Mouse (Mus musculus) heart, embryonic 14.5 days (tissue): ENCODE data around the gene Fam184b. TPM values are rescaled to one million over a fixed set of nuclear protein-coding genes. Genes with fewer than 3 reads are reported as not detected.

Experiments used
- ATAC-seq: fragments of 200-750 bp; cut with Nextera tagmentation; 2 replicates; pipeline ENCODE4 v1.8.0; 2017; ENCODE audit warnings: low read depth, moderate TSS enrichment; ENCODE audit not compliant: insufficient number of reproducible peaks, insufficient read depth, low FRiP score
- H3K27ac ChIP-seq, 2 experiments: fragments of 200-500 bp in 1 of 2; fragments of 300-500 bp in 1 of 2; sonication (generic) in 1 of 2; replicated peaks in 1 of 2; 2 replicates each; pipeline ENCODE4 v1.5.1; 2012 to 2014; ENCODE audit warnings: low read depth in 2 of 2, low read length in 2 of 2, control low read depth in 1 of 2, mild to moderate bottlenecking in 1 of 2, mixed read lengths in 1 of 2; ENCODE audit not compliant: control insufficient read depth in 1 of 2, insufficient read depth in 1 of 2
- H3K27me3 ChIP-seq: fragments of 300-500 bp; sonication (generic); 2 replicates; pipeline ENCODE4 v1.6.1; 2014; ENCODE audit warnings: mild to moderate bottlenecking, low read length, control low read depth; ENCODE audit not compliant: control insufficient read depth, insufficient read depth
- H3K36me3 ChIP-seq: fragments of 300-500 bp; sonication (generic); 2 replicates; pipeline ENCODE4 v1.6.1; 2014; ENCODE audit warnings: mild to moderate bottlenecking, control low read depth, low read length, mixed read lengths; ENCODE audit not compliant: control insufficient read depth, insufficient read depth
- H3K4me1 ChIP-seq, 2 experiments: fragments of 200-500 bp in 1 of 2; fragments of 300-500 bp in 1 of 2; sonication (generic) in 1 of 2; 2 replicates each; pipeline ENCODE4 v1.6.1; 2012 to 2014; ENCODE audit warnings: low read length in 2 of 2, control low read depth in 1 of 2, mixed read lengths in 1 of 2; ENCODE audit not compliant: control insufficient read depth in 2 of 2, insufficient read depth in 2 of 2
- H3K4me2 ChIP-seq: fragments of 300-500 bp; sonication (generic); 2 replicates; pipeline ENCODE4 v1.6.1; 2014; ENCODE audit warnings: mild to moderate bottlenecking, low read length
- H3K4me3 ChIP-seq, 2 experiments: fragments of 200-500 bp in 1 of 2; fragments of 300-500 bp in 1 of 2; sonication (generic) in 1 of 2; 2 replicates each; pipeline ENCODE4 v1.5.1; 2012 to 2014; ENCODE audit warnings: low read length in 2 of 2, mild to moderate bottlenecking in 2 of 2, control low read depth in 1 of 2, low read depth in 1 of 2, moderate library complexity in 1 of 2; ENCODE audit not compliant: control insufficient read depth in 1 of 2, insufficient read depth in 1 of 2
- H3K9ac ChIP-seq: fragments of 300-500 bp; sonication (generic); 2 replicates; pipeline ENCODE4 v1.6.1; 2014; ENCODE audit warnings: mild to moderate bottlenecking, low read length
- H3K9me3 ChIP-seq: fragments of 300-500 bp; sonication (generic); 2 replicates; pipeline ENCODE4 v1.6.1; 2016; ENCODE audit warnings: low read length, control low read depth; ENCODE audit not compliant: control insufficient read depth
- WGBS: fragments of 180-500 bp; shearing (Covaris S2); extraction: QIAGEN DNeasy Blood & Tissue Kit; methylation state at CpG from one replicate; pipeline ENCODE4 v1.1.7; 2014; 5-methylcytosine and 5-hydroxymethylcytosine counted together
- polyA plus RNA-seq: library from polyadenylated mRNA; unstranded; fragments of >200 nt; fragmentation: Nextera tagmentation; extraction: Ambion mirVana; gene quantifications from 2 replicates; pipeline ENCODE4 v1.2.1, GENCODE M21; 2014

Gene Fam184b
- polyA plus RNA-seq, 1 experiment from 2014 or later = 0.34 TPM

GRCm38 (mm10) chr5:45513511-45513910 lies 125.9 kb downstream of the Fam184b start:
- 78% methylated on average over 2 of the region's 2 CpGs for WGBS
- no peaks in the 10 kb centered on the region for H3K4me1 ChIP-seq
- no peaks in the 10 kb centered on the region for H3K27me3 ChIP-seq
- no peak overlapping the region for H3K4me3 ChIP-seq
- ATAC-seq = no peak
- H3K36me3 ChIP-seq = peaks cover 51% of the 10 kb centered on the region
- H3K9ac ChIP-seq = no peak overlapping the region
- H3K4me2 ChIP-seq = no peak overlapping the region
- no peaks in the 10 kb centered on the region for H3K9me3 ChIP-seq
- H3K27ac ChIP-seq = no peak overlapping the region

- no peaks in the 10 kb centered on the region for H3K27me3 ChIP-seq
- no peaks in the 10 kb centered on the region for H3K9me3 ChIP-seq
- no peak overlapping the region for H3K4me3 ChIP-seq
- no peaks in the 10 kb centered on the region for H3K4me1 ChIP-seq
- H3K4me2 ChIP-seq = no peak overlapping the region
- no peak for ATAC-seq
- H3K27ac ChIP-seq = no peak overlapping the region
- 86% methylated on average over 6 of the region's 6 CpGs for WGBS
- H3K36me3 ChIP-seq = peaks cover 56% of the 10 kb centered on the region
- no peak overlapping the region for H3K9ac ChIP-seq
These were observed 126.5 kb downstream of the Fam184b start for GRCm38 (mm10) chr5:45512908-45513307.

- H3K4me2 ChIP-seq = no peak overlapping the region
- no peaks in the 10 kb centered on the region for H3K27me3 ChIP-seq
- H3K9me3 ChIP-seq = no peaks in the 10 kb centered on the region
- no peak overlapping the region for H3K4me3 ChIP-seq
- ATAC-seq = no peak
- 82% methylated on average over 7 of the region's 7 CpGs for WGBS
- H3K36me3 ChIP-seq = peaks cover 85% of the 10 kb centered on the region
- H3K9ac ChIP-seq = no peak overlapping the region
- H3K4me1 ChIP-seq = no peaks in the 10 kb centered on the region
- H3K27ac ChIP-seq = no peak overlapping the region
These were observed 129.3 kb downstream of the Fam184b start for GRCm38 (mm10) chr5:45510071-45510470.

- Histone ChIP-seq H3K36me3 (peaks cover 69% of the 10 kb centered on the region), H3K9ac (no peak overlapping the region), H3K27ac (no peak overlapping the region), H3K4me1 (peaks cover 8% of the 10 kb centered on the region in 2 experiments), H3K9me3 (no peaks in the 10 kb centered on the region), H3K4me3 (no peak overlapping the region), H3K4me2 (no peak overlapping the region), H3K27me3 (no peaks in the 10 kb centered on the region)
- ATAC-seq = no peak
- 89% methylated on average over 5 of the region's 5 CpGs for WGBS
These were observed 141.8 kb downstream of the Fam184b start for GRCm38 (mm10) chr5:45497564-45497963.

- H3K36me3 ChIP-seq = peaks cover 64% of the 10 kb centered on the region
- no peak for ATAC-seq
- peaks cover 8% of the 10 kb centered on the region in 2 experiments for H3K4me1 ChIP-seq
- no peak overlapping the region for H3K4me2 ChIP-seq
- H3K4me3 ChIP-seq = no peak overlapping the region
- no peak overlapping the region for H3K9ac ChIP-seq
- no peak overlapping the region for H3K27ac ChIP-seq
- no peaks in the 10 kb centered on the region for H3K27me3 ChIP-seq
- no peaks in the 10 kb centered on the region for H3K9me3 ChIP-seq
- WGBS = 80% methylated on average over 12 of the region's 12 CpGs
These were observed 142.4 kb downstream of the Fam184b start for GRCm38 (mm10) chr5:45496930-45497550.

GRCm38 (mm10) chr5:45496479-45496878 lies 142.9 kb downstream of the Fam184b start:
- H3K27ac ChIP-seq = no peak overlapping the region
- peaks cover 58% of the 10 kb centered on the region for H3K36me3 ChIP-seq
- no peak overlapping the region for H3K4me2 ChIP-seq
- no peak overlapping the region for H3K4me3 ChIP-seq
- peaks cover 8% of the 10 kb centered on the region in 2 experiments for H3K4me1 ChIP-seq
- no peak overlapping the region for H3K9ac ChIP-seq
- no peaks in the 10 kb centered on the region for H3K27me3 ChIP-seq
- ATAC-seq = no peak
- 84% methylated on average over 4 of the region's 4 CpGs for WGBS
- no peaks in the 10 kb centered on the region for H3K9me3 ChIP-seq

GRCm38 (mm10) chr5:45496042-45496441 lies 143.4 kb downstream of the Fam184b start:
- ATAC-seq = no peak
- no peak overlapping the region for H3K4me3 ChIP-seq
- peaks cover 8% of the 10 kb centered on the region in 2 experiments for H3K4me1 ChIP-seq
- no peak overlapping the region for H3K27ac ChIP-seq
- H3K36me3 ChIP-seq = peaks cover 54% of the 10 kb centered on the region
- no peaks in the 10 kb centered on the region for H3K9me3 ChIP-seq
- no peak overlapping the region for H3K9ac ChIP-seq
- H3K27me3 ChIP-seq = no peaks in the 10 kb centered on the region
- H3K4me2 ChIP-seq = no peak overlapping the region

GRCm38 (mm10) chr5:45495429-45495975 lies 143.9 kb downstream of the Fam184b start:
- peaks cover 8% of the 10 kb centered on the region in 2 experiments for H3K4me1 ChIP-seq
- peaks cover 48% of the 10 kb centered on the region for H3K36me3 ChIP-seq
- H3K27ac ChIP-seq = no peak overlapping the region
- H3K9me3 ChIP-seq = no peaks in the 10 kb centered on the region
- H3K9ac ChIP-seq = no peak overlapping the region
- H3K4me2 ChIP-seq = no peak overlapping the region
- WGBS = 86% methylated on average over 3 of the region's 3 CpGs
- no peak overlapping the region for H3K4me3 ChIP-seq
- ATAC-seq = no peak
- H3K27me3 ChIP-seq = no peaks in the 10 kb centered on the region
